Mouse (Mus musculus): Measurements from ENCODE around the gene Rps3. TPM values are rescaled to one million over a fixed set of nuclear protein-coding genes. Genes with fewer than 3 reads are reported as not detected.

Gene Rps3
- polyA plus RNA-seq, 1 experiment from 2014 or later, result 821 TPM

- DNase-seq (ENCODE audit: low spot score), result no peak
- Histone ChIP-seq H3K4me2 (ENCODE audit: low read depth, low read length) (no peak overlapping the region), H3K27me3 (ENCODE audit: control insufficient read depth, insufficient read depth, low read length) (no peaks in the 10 kb centered on the region), H3K27ac (replicated peaks; ENCODE audit: low read depth, low read length) (no peak overlapping the region), H3K36me3 (replicated peaks; ENCODE audit: control insufficient read depth, insufficient read depth, low read depth, low read length) (no peaks in the 10 kb centered on the region), H3K9me3 (replicated peaks; ENCODE audit: control insufficient read depth, low read length) (no peaks in the 10 kb centered on the region), H3K9ac (replicated peaks; ENCODE audit: low read length) (no peak overlapping the region), H3K4me1 (ENCODE audit: control insufficient read depth, insufficient read depth, low read length) (no peaks in the 10 kb centered on the region; the same call in 1 of the 2 replicates), H3K4me3 (ENCODE audit: low read depth, low read length) (no peak overlapping the region)
- no peak for ATAC-seq (replicated peaks; ENCODE audit: insufficient number of reproducible peaks, low FRiP score, low TSS enrichment, low read depth)
- WGBS, result 35% methylated on average over 12 of the region's 12 CpGs
These were observed 48.8 kb downstream of the Rps3 start for GRCm38 (mm10) chr7:99434672-99435250.

- Histone ChIP-seq H3K9me3 (replicated peaks; ENCODE audit: control insufficient read depth, low read length) (no peaks in the 10 kb centered on the region), H3K36me3 (replicated peaks; ENCODE audit: control insufficient read depth, insufficient read depth, low read depth, low read length) (no peaks in the 10 kb centered on the region), H3K4me1 (ENCODE audit: control insufficient read depth, insufficient read depth, low read length) (no peaks in the 10 kb centered on the region; the same call in 1 of the 2 replicates), H3K27me3 (ENCODE audit: control insufficient read depth, insufficient read depth, low read length) (no peaks in the 10 kb centered on the region), H3K4me3 (ENCODE audit: low read depth, low read length) (no peak overlapping the region), H3K27ac (replicated peaks; ENCODE audit: low read depth, low read length) (no peak overlapping the region), H3K4me2 (ENCODE audit: low read depth, low read length) (no peak overlapping the region), H3K9ac (replicated peaks; ENCODE audit: low read length) (no peak overlapping the region)
- WGBS, result 92% methylated on average over 6 of the region's 6 CpGs
- ATAC-seq (replicated peaks; ENCODE audit: insufficient number of reproducible peaks, low FRiP score, low TSS enrichment, low read depth) (no peak), DNase-seq (ENCODE audit: low spot score) (no peak)
These were observed 50.7 kb downstream of the Rps3 start for GRCm38 (mm10) chr7:99432863-99433262.

- DNase-seq (ENCODE audit: low spot score) (no peak), ATAC-seq (replicated peaks; ENCODE audit: insufficient number of reproducible peaks, low FRiP score, low TSS enrichment, low read depth) (no peak)
- Histone ChIP-seq H3K4me2 (ENCODE audit: low read depth, low read length) (no peak overlapping the region), H3K36me3 (replicated peaks; ENCODE audit: control insufficient read depth, insufficient read depth, low read depth, low read length) (no peaks in the 10 kb centered on the region), H3K27me3 (ENCODE audit: control insufficient read depth, insufficient read depth, low read length) (no peaks in the 10 kb centered on the region), H3K4me1 (ENCODE audit: control insufficient read depth, insufficient read depth, low read length) (no peaks in the 10 kb centered on the region; the same call in 1 of the 2 replicates), H3K4me3 (ENCODE audit: low read depth, low read length) (no peak overlapping the region), H3K9me3 (replicated peaks; ENCODE audit: control insufficient read depth, low read length) (no peaks in the 10 kb centered on the region), H3K9ac (replicated peaks; ENCODE audit: low read length) (no peak overlapping the region), H3K27ac (replicated peaks; ENCODE audit: low read depth, low read length) (no peak overlapping the region)
- WGBS, result 63% methylated on average over 14 of the region's 14 CpGs
These were observed 51.3 kb downstream of the Rps3 start for GRCm38 (mm10) chr7:99432248-99432647.

- Histone ChIP-seq H3K4me2 (ENCODE audit: low read depth, low read length) (no peak overlapping the region), H3K4me1 (ENCODE audit: control insufficient read depth, insufficient read depth, low read length) (no peaks in the 10 kb centered on the region), H3K36me3 (replicated peaks; ENCODE audit: control insufficient read depth, insufficient read depth, low read depth, low read length) (no peaks in the 10 kb centered on the region), H3K4me3 (ENCODE audit: low read depth, low read length) (no peak overlapping the region), H3K27me3 (ENCODE audit: control insufficient read depth, insufficient read depth, low read length) (no peaks in the 10 kb centered on the region), H3K9me3 (replicated peaks; ENCODE audit: control insufficient read depth, low read length) (no peaks in the 10 kb centered on the region), H3K27ac (replicated peaks; ENCODE audit: low read depth, low read length) (no peak overlapping the region), H3K9ac (replicated peaks; ENCODE audit: low read length) (no peak overlapping the region)
- no peak for ATAC-seq (replicated peaks; ENCODE audit: insufficient number of reproducible peaks, low FRiP score, low TSS enrichment, low read depth)
- WGBS, result 68% methylated on average over 11 of the region's 11 CpGs
- DNase-seq (ENCODE audit: low spot score), result no peak
These were observed 53.3 kb downstream of the Rps3 start for GRCm38 (mm10) chr7:99430246-99430645.

- Histone ChIP-seq H3K4me2 (ENCODE audit: low read depth, low read length) (no peak overlapping the region), H3K27me3 (ENCODE audit: control insufficient read depth, insufficient read depth, low read length) (no peaks in the 10 kb centered on the region), H3K27ac (replicated peaks; ENCODE audit: low read depth, low read length) (no peak overlapping the region), H3K4me1 (ENCODE audit: control insufficient read depth, insufficient read depth, low read length) (no peaks in the 10 kb centered on the region; the same call in 1 of the 2 replicates), H3K9ac (replicated peaks; ENCODE audit: low read length) (no peak overlapping the region), H3K36me3 (replicated peaks; ENCODE audit: control insufficient read depth, insufficient read depth, low read depth, low read length) (no peaks in the 10 kb centered on the region), H3K9me3 (replicated peaks; ENCODE audit: control insufficient read depth, low read length) (no peaks in the 10 kb centered on the region), H3K4me3 (ENCODE audit: low read depth, low read length) (no peak overlapping the region)
- DNase-seq (ENCODE audit: low spot score), result no peak
- ATAC-seq (replicated peaks; ENCODE audit: insufficient number of reproducible peaks, low FRiP score, low TSS enrichment, low read depth), result no peak
- WGBS, result 54% methylated on average over 6 of the region's 6 CpGs
These were observed 53.8 kb downstream of the Rps3 start for GRCm38 (mm10) chr7:99429786-99430185.

DNA sequence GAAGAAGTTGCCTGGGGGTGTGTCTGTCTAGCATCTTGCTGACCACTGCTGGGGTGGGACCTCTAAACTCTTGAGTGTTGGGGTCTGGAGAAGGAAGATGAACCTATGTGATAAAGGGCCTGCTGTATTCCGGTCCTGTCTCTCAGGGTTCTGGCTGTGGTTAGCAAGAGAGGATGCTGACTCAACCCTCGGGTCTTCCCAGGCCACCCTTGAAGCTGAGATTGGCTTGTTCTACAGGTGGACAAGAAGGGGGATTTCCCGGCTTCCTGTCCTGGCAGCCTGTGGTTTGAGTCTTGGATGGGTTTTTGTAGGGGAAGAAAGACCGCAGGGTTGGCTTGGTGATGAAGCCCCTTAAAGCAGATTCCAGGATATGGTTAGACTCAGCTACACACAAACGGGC is 54.7 kb downstream of the Rps3 start:
- Histone ChIP-seq H3K9me3 (replicated peaks; ENCODE audit: control insufficient read depth, low read length) (no peaks in the 10 kb centered on the region), H3K4me1 (ENCODE audit: control insufficient read depth, insufficient read depth, low read length) (no peaks in the 10 kb centered on the region; the same call in 1 of the 2 replicates)

GRCm38 (mm10) chr7:99427987-99428386 is 55.6 kb downstream of the Rps3 start:
- Histone ChIP-seq H3K27ac (replicated peaks; ENCODE audit: low read depth, low read length) (no peak overlapping the region), H3K4me2 (ENCODE audit: low read depth, low read length) (no peak overlapping the region), H3K36me3 (replicated peaks; ENCODE audit: control insufficient read depth, insufficient read depth, low read depth, low read length) (no peaks in the 10 kb centered on the region), H3K4me3 (ENCODE audit: low read depth, low read length) (no peak overlapping the region), H3K27me3 (ENCODE audit: control insufficient read depth, insufficient read depth, low read length) (no peaks in the 10 kb centered on the region), H3K9me3 (replicated peaks; ENCODE audit: control insufficient read depth, low read length) (no peaks in the 10 kb centered on the region), H3K9ac (replicated peaks; ENCODE audit: low read length) (no peak overlapping the region), H3K4me1 (ENCODE audit: control insufficient read depth, insufficient read depth, low read length) (no peaks in the 10 kb centered on the region; the same call in 1 of the 2 replicates)
- WGBS, result 87% methylated on average over 3 of the region's 3 CpGs
- ATAC-seq (replicated peaks; ENCODE audit: insufficient number of reproducible peaks, low FRiP score, low TSS enrichment, low read depth) (no peak), DNase-seq (ENCODE audit: low spot score) (no peak)

More for the DNA sequence above, 54.7 kb downstream of the Rps3 start:
- DNase-seq (ENCODE audit: low spot score) (no peak), ATAC-seq (replicated peaks; ENCODE audit: insufficient number of reproducible peaks, low FRiP score, low TSS enrichment, low read depth) (no peak)
- H3K4me3 ChIP-seq (ENCODE audit: low read depth, low read length), result no peak overlapping the region
- no peaks in the 10 kb centered on the region for H3K36me3 ChIP-seq (replicated peaks; ENCODE audit: control insufficient read depth, insufficient read depth, low read depth, low read length)
- WGBS, result 86% methylated on average over 5 of the region's 5 CpGs
- H3K27me3 ChIP-seq (ENCODE audit: control insufficient read depth, insufficient read depth, low read length), result no peaks in the 10 kb centered on the region
- no peak overlapping the region for H3K4me2 ChIP-seq (ENCODE audit: low read depth, low read length)
- H3K9ac ChIP-seq (replicated peaks; ENCODE audit: low read length), result no peak overlapping the region
- H3K27ac ChIP-seq (replicated peaks; ENCODE audit: low read depth, low read length), result no peak overlapping the region
